Mouse (Mus musculus) embryonic fibroblast, embryonic 13.5 days (primary cell): ENCODE measurements around the gene Yif1b. TPM values are rescaled to one million over a fixed set of nuclear protein-coding genes. Genes with fewer than 3 reads are reported as not detected.
"Not testable (repeated sequence)": the region's sequence is repeated elsewhere in the genome, so short reads cannot be mapped to it uniquely, and the experiment has no call there.

Source experiments
- H3K27ac ChIP-seq: 2 replicates; pipeline ENCODE4 v1.5.1; 2012; ENCODE audit warnings: low read length, control low read depth, inconsistent platforms; ENCODE audit not compliant: insufficient read depth
- H3K4me1 ChIP-seq: 2 replicates; pipeline ENCODE4 v1.6.1; 2011; ENCODE audit warnings: low read length; ENCODE audit not compliant: control insufficient read depth, insufficient read depth
- H3K4me3 ChIP-seq: 2 replicates; pipeline ENCODE4 v1.5.1; 2011; ENCODE audit warnings: mild to moderate bottlenecking, control low read depth, low read length; ENCODE audit not compliant: insufficient read depth
- CTCF ChIP-seq: IDR thresholded peaks from 2 replicates; pipeline ENCODE4 v1.5.1; 2011; ENCODE audit warnings: mild to moderate bottlenecking, control low read depth, low read length, moderate library complexity, borderline replicate concordance; ENCODE audit not compliant: insufficient read depth
- POLR2A ChIP-seq: IDR thresholded peaks from 2 replicates; pipeline ENCODE4 v1.6.1; 2011; ENCODE audit warnings: low read depth, mild to moderate bottlenecking, control low read depth, low read length, moderate library complexity
- polyA plus RNA-seq: library from polyadenylated mRNA; stranded (reverse); fragments of >200 nt; gene quantifications from 2 replicates; pipeline ENCODE4 v1.2.4, GENCODE M21; 2011; ENCODE audit warnings: low read depth; ENCODE audit not compliant: missing spikeins, insufficient read length

Yif1b gene
- 67.7 and 68.0 TPM in 2 replicates for polyA plus RNA-seq

DNA sequence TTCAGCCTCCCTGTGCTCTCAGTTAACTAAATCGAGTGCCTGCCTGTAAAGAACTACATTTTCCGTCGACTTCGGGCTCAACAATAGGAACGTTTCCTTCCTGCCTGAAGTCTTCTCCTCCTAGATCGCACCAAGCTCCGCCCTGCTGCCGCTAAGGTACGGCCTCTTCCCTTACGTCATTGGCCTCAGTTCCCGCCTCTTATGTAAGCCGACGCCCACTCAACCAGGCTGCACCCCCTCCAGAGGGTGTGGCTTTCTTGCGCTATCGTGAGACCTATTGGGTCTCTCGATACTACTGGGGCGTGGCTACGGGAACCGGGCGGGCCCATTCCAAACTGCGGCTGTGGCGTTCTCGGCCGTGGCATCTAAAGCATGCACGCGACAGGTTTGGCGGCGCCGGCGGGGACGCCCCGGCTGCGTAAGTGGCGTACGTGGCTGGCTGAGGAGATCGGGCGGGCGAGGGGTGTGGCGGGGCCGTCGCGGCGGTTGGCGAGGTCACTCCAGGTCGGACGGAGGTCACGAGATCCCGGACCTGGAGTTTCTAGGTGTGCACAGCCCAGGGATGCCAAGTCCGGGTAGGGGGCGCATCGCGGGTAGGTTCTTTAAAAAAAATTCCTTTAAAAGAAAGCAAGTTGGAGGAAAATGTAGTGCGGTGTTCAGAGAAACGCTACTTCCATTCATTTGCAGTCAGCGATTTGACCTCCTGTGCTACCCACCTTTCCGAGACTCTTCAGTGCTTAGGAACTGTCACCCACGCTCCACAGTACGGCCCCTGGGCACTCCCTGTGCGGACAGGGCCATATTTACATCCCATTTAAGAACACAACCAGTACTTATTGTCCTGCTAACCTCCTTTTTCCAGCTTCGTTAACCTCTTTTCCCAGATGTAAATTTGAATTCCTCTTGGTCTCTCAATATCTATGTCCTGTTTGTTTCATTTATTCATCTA, at the start of gene Yif1b:
Gene Yif1b, plus strand, starts transcription at position 311 of the 949 bp plus-strand sequence.
- H3K4me3 ChIP-seq: peak within 1 kb of the TSS; percentile 87
- peaks cover 8% of the 10 kb centered on the region for H3K4me1 ChIP-seq
- peak within 1 kb of the TSS; percentile 76 for H3K27ac ChIP-seq
- peak; percentile 93 for TF ChIP-seq POLR2A
- TF ChIP-seq CTCF: no peak

DNA sequence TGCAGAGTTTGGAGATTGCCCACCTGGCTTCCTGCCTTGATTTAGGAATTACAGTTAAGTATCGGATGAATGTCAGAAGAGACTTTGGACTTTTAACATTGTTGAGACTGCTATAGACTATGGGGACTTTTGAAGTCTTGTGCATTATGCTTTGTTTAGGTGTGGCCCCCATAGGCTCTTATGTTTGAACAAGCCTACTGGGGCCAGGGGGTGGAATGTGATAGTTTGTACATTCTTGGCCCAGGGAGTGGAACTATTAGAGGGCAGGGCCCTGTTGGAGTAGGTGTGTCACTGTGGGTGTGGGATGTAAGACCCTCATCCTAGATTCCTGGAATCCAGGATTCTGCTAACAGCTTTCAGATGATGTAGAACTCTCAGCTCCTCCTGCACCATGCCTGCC, 43.9 kb upstream of the Yif1b start:
- H3K4me1 ChIP-seq, H3K27ac ChIP-seq, H3K4me3 ChIP-seq: not testable (repeated sequence)

DNA sequence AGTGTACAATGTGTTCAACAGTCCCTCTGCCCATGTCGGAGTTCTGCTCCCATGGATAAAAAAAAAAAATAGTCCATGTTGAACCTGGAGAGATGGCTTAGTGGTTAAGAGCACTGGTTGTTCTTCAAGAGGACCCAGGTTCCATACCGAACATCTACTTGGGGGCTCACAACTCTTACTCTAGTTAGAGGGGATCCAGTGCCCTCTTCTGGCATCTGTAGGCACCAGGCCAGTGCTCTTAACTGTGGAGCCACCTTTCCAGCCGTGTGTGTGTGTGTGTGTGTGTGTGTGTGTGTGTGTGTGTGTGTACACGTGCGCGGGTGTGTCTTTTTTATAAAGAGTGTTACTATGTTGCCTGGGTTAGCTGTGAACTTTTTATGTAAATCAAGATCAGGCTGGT, 35.6 kb upstream of the Yif1b start:
- H3K4me3 ChIP-seq: no peak overlapping the region
- H3K27ac ChIP-seq: no peak overlapping the region
- no peaks in the 10 kb centered on the region for H3K4me1 ChIP-seq
- TF ChIP-seq CTCF (no peak), POLR2A (no peak)

DNA sequence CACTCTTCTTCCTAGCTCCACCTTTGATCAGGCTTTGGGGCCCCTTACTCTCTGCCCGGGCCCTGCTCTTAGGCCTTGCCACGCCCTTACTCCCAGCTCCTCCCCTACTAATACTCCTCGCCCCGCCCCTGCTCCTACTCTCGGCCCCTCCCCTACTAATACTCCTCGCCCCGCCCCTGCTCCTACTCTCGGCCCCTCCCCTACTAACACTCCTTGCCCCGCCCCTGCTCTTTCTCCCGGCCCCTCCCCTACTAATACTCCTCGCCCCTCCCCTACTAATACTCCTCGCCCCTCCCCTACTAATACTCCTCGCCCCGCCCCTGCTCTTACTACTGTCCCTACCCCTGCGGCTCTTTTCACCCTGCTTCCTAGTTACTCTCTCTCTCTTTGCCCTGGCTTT, 27.1 kb upstream of the Yif1b start:
- peak overlapping the region; percentile 3 for H3K27ac ChIP-seq
- H3K4me3 ChIP-seq, H3K4me1 ChIP-seq: not testable (repeated sequence)

DNA sequence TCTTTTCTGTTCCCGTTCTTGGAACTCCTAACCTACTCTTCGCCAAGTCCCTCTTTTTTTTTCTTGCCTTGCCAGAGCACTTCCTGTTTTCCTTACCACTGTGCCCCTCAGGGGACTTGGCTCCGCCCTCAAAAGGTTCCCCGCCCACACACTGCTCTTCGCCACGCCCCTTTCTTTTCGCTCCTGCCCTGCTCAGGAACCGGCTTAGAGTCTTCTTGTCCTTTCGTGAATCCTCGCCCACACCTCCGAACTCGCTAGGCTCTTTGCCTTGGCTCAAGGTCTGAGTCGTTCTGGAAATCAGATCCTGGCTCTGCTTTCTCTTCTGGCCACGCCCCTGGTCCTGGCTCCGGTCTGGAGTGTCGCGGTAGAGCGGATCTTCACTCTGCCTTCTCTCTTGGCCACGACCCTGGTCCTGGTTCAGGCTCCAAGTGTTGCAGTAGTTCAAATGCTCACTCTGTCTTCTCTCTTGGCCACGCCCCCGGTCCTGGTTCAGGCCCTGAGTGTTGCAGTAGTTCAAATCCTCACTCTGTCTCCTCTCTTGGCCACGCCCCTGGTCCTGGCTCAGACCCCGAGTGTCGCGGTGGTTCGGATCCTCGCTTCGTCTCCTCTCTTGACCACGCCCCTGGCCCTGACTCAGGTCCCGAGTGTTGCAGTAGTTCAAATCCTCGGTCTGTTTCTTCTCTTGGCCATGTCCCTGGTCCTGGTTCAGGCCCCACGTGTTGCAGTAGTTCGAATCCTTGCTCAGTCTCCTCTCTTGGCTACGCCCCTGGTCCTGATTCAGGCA, 26.5 kb upstream of the Yif1b start:
- Histone ChIP-seq H3K4me1 (no peaks in the 10 kb centered on the region), H3K27ac (peak overlapping the region; percentile 3), H3K4me3 (peak overlapping the region; percentile 3)
- TF ChIP-seq CTCF (no peak), POLR2A (peak; percentile 68)

DNA sequence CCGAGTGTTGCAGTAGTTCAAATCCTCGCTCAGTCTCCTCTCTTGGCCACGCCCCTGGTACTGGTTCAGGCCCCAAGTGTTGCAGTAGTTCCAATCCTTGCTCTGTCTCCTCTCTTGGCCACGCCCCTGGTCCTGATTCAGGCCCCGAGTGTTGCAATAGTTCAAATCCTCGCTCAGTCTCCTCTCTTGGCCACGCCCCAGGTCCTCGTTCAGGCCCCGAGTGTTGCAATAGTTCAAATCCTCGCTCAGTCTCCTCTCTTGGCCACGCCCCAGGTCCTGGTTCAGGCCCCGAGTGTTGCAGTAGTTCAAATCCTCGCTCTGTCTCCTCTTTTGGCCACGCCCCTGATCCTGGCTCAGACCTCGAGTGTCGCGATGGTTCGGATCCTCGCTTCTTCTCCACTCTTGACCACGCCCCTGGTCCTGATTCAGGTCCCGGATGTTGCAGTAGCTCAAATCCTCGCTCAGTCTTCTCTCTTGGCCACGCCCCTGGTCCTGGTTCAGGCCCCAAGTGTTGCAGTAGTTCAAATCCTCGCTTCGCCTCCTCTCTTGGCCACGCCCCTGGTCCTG, 25.8 kb upstream of the Yif1b start:
- TF ChIP-seq POLR2A (no peak), CTCF (no peak)
- Histone ChIP-seq H3K4me3 (no peak overlapping the region), H3K4me1 (no peaks in the 10 kb centered on the region), H3K27ac (0 out of 2 replicates have a peak overlapping the region, but pooled peaks have one; percentile 3)

DNA sequence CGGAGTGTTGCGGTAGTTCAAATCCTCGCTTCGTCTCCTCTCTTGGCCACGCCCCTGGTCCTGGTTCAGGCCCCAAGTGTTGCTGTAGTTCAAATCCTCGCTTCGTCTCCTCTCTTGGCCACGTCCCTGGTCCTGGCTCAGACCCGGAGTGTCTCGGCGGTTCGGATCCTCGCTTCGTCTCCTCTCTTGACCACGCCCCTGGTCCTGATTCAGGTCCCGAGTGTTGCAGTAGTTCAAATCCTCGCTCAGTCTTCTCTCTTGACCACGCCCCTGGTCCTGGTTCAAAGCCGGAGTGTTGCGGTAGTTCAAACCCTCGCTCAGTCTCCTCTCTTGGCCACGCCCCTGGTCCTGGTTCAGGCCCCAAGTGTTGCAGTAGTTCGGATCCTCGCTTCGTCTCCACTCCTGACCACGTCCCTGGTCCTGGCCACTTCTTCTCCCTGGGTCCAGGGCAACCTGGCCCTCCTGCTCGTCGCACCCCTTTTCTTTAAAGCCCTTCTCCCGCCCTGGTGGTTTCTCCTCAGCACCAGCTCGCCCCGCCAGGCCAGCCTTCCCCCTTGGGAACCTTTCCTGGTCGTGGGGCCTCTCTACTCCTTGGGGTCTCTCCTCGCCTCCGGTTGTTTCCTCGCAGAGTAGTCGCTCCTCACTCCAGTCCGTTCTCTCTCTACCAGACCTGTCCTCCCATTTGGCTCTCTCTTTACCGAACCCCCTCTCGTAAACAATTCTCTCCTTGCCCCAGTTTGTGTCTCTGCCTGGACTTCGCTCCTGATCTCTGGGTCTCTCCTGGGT, 25.2 kb upstream of the Yif1b start:
- H3K4me1 ChIP-seq, H3K4me3 ChIP-seq, H3K27ac ChIP-seq: not testable (repeated sequence)

DNA sequence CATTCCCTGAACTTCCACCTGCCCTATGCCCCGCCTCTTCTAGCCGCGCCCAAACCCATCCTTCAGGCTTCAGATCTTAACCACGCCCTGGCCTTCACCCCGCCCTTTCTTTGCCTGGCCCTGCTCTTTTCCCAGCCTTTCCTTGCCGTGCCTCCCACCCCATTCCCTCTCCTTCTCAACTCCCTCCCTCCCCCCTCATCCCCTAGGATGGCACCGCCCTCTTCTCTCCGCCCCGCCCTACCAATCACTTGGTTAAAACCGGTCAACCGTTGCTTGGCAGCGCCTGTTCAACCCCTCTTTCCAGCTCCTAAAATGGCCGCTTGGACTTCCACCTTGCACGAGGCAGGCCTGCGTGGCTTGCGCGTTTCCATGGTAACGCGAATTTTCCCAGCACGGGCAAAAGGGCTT, 24.4 kb upstream of the Yif1b start, which contains the start of gene Catsperg1:
Gene Catsperg1, minus strand, starts transcription at position 361 of the 408 bp plus-strand sequence.
- H3K4me1 ChIP-seq: no peaks in the 10 kb centered on the region
- H3K4me3 ChIP-seq: no peak within 1 kb of the TSS
- no peak for TF ChIP-seq POLR2A
- TF ChIP-seq CTCF: no peak
- no peak within 1 kb of the TSS for H3K27ac ChIP-seq

DNA sequence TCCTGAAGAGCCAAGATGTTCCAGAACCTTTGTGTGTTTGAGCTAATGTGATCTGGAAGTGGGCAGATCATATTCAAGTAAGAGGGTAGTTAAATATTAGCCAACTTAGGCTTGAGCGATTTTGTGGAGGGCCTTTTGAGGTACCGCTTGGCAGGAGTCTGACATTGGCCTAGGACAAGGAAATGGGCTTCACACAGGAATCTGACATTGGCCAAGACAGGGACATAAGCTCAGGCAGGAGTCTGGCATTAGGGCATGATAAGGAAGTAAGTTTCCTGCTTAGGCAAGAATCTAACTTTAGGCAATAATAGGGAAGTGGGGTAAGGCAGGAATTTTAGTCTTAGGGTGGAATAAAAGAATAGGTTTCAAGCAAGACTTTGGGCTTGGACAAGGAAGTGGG, 23.9 kb upstream of the Yif1b start:
- Histone ChIP-seq H3K4me1 (no peaks in the 10 kb centered on the region), H3K27ac (no peak overlapping the region), H3K4me3 (no peak overlapping the region)
- TF ChIP-seq CTCF: no peak
- TF ChIP-seq POLR2A: no peak
